Comparison of ENCODE assay signal across 9 mouse cellular contexts in the genomic region with DNA sequence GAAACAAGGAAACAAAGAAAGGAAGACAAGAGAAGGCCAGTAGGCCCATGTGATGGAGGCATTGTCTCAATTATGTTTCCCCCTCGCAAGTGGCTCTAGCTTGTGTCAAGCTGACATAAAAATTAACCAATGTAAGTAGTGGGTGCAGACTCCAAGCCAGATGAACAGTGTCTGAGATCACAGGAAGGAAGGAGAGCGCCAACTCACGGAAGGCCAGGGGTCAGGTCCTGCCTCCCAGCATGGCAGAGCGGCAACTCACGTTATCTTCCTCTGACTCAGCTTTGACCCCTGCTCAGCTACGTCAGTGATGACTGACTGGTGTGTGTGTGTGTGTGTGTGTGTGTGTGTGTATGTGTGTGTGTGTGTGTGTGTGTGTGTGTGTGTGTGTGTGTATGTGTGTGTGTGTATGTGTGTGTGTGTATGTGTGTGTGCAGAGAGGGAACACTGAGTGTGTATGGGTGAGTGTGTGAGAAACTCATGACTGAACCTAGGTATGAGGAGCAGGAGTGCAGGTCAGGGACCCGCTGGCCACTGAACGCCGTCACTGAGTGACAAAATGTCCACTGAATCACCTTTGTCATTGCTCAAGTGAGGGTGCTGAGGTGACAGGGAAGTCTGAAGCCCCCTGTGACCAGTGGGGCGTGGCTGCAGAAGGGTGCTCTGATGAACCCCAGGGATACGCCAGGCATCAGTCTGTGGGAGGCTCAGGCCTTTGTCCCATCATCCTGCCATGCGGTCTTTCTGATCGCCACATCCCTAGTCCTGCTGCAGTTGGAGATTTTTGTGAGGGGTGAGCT. TPM values are rescaled to one million over a fixed set of nuclear protein-coding genes. Genes with fewer than 3 reads are reported as not detected.
DNase-seq lines count a peak whose midpoint lies in the region; ATAC-seq lines count a peak whose summit lies in the region.
"Had no signal": no experiment of that assay in that cellular context is flagged by ENCODE, and none has a peak within 500 bp of the region (broad histone marks: within the 10 kb centered on the region; RNA-seq: fewer than 3 reads in every experiment).

No protein-coding gene starts in this region.

- no peak overlapping the region for H3K27ac ChIP-seq in midbrain, embryonic 11.5 days (ENCODE audit: low read depth, low read length)
- H3K27ac ChIP-seq in midbrain, embryonic 14.5 days (replicated peaks; ENCODE audit: low read depth, low read length), result no peak overlapping the region
- H3K27ac ChIP-seq in intestine, embryonic 15.5 days, result peak overlapping the region; percentile 72; the same call in 1 of the 2 replicates
- H3K27ac ChIP-seq in forebrain, embryonic 14.5 days (ENCODE audit: low read depth, low read length), result no peak overlapping the region
- H3K27ac ChIP-seq: neural tube, embryonic 13.5 days had no signal

- no peak overlapping the region for H3K9ac ChIP-seq in midbrain, embryonic 11.5 days (ENCODE audit: low read length)
- no peak overlapping the region for H3K9ac ChIP-seq in midbrain, embryonic 14.5 days (replicated peaks; ENCODE audit: low read length)
- H3K9ac ChIP-seq in intestine, embryonic 15.5 days, result no peak overlapping the region
- no peak overlapping the region for H3K9ac ChIP-seq in forebrain, embryonic 14.5 days (ENCODE audit: low read length)
- H3K9ac ChIP-seq: neural tube, embryonic 13.5 days had no signal

- 78% methylated on average over 13 of the region's 13 CpGs for WGBS in midbrain, embryonic 11.5 days
- 70% methylated on average over 13 of the region's 13 CpGs for WGBS in midbrain, embryonic 14.5 days
- WGBS in intestine, embryonic 15.5 days, result 64% methylated on average over 13 of the region's 13 CpGs
- 83% methylated on average over 13 of the region's 13 CpGs for WGBS in forebrain, embryonic 14.5 days

- no peaks in the 10 kb centered on the region; the same call in 1 of the 2 replicates for H3K4me1 ChIP-seq in midbrain, embryonic 11.5 days (ENCODE audit: control insufficient read depth, insufficient read depth, low read length)
- no peaks in the 10 kb centered on the region for H3K4me1 ChIP-seq in midbrain, embryonic 14.5 days (ENCODE audit: control insufficient read depth, insufficient read depth, low read length)
- peaks cover 12% of the 10 kb centered on the region; the same call in 1 of the 2 replicates for H3K4me1 ChIP-seq in intestine, embryonic 15.5 days (replicated peaks)
- H3K4me1 ChIP-seq in forebrain, embryonic 14.5 days (ENCODE audit: control insufficient read depth, insufficient read depth, low read length), result no peaks in the 10 kb centered on the region

- H3K4me3 ChIP-seq in midbrain, embryonic 11.5 days (ENCODE audit: low read depth, low read length), result no peak overlapping the region
- no peak overlapping the region for H3K4me3 ChIP-seq in midbrain, embryonic 14.5 days (replicated peaks; ENCODE audit: low read depth, low read length)
- no peak overlapping the region for H3K4me3 ChIP-seq in intestine, embryonic 15.5 days (replicated peaks)
- no peak overlapping the region for H3K4me3 ChIP-seq in forebrain, embryonic 14.5 days (ENCODE audit: low read depth, low read length)
- H3K4me3 ChIP-seq: neural tube, embryonic 13.5 days had no signal

- ATAC-seq in midbrain, embryonic 11.5 days (ENCODE audit: low FRiP score), result no peak
- no peak for ATAC-seq in midbrain, embryonic 14.5 days (ENCODE audit: low FRiP score, low TSS enrichment)
- peak; percentile 44; the same call in 1 of the 2 replicates for ATAC-seq in intestine, embryonic 15.5 days
- peak; percentile 55 for ATAC-seq in megakaryocyte progenitor cell, adult 5-6 weeks (replicated peaks; ENCODE audit: poor library complexity)
- ATAC-seq in forebrain, embryonic 14.5 days, result no peak

- H3K9me3 ChIP-seq in midbrain, embryonic 11.5 days (ENCODE audit: control insufficient read depth, low read length), result no peaks in the 10 kb centered on the region
- no peaks in the 10 kb centered on the region for H3K9me3 ChIP-seq in midbrain, embryonic 14.5 days (ENCODE audit: control insufficient read depth, low read length)
- H3K9me3 ChIP-seq in intestine, embryonic 15.5 days, result no peaks in the 10 kb centered on the region
- H3K9me3 ChIP-seq in forebrain, embryonic 14.5 days (replicated peaks; ENCODE audit: control insufficient read depth, low read length), result no peaks in the 10 kb centered on the region
- H3K9me3 ChIP-seq: neural tube, embryonic 13.5 days had no signal

- H3K27me3 ChIP-seq in midbrain, embryonic 11.5 days (ENCODE audit: control insufficient read depth, insufficient read depth, low read length), result no peaks in the 10 kb centered on the region
- H3K27me3 ChIP-seq in midbrain, embryonic 14.5 days (ENCODE audit: control insufficient read depth, insufficient read depth, low read length), result no peaks in the 10 kb centered on the region
- no peaks in the 10 kb centered on the region for H3K27me3 ChIP-seq in intestine, embryonic 15.5 days (replicated peaks)
- no peaks in the 10 kb centered on the region for H3K27me3 ChIP-seq in forebrain, embryonic 14.5 days (replicated peaks; ENCODE audit: control insufficient read depth, insufficient read depth, low read length)
- H3K27me3 ChIP-seq: neural tube, embryonic 13.5 days had no signal

- no peaks in the 10 kb centered on the region for H3K36me3 ChIP-seq in midbrain, embryonic 11.5 days (ENCODE audit: control insufficient read depth, insufficient read depth, low read length)
- H3K36me3 ChIP-seq in midbrain, embryonic 14.5 days (ENCODE audit: control insufficient read depth, insufficient read depth, low read length), result no peaks in the 10 kb centered on the region
- H3K36me3 ChIP-seq in intestine, embryonic 15.5 days, result no peaks in the 10 kb centered on the region
- H3K36me3 ChIP-seq in forebrain, embryonic 14.5 days (ENCODE audit: control insufficient read depth, insufficient read depth, low read length), result no peaks in the 10 kb centered on the region
- H3K36me3 ChIP-seq: neural tube, embryonic 13.5 days had no signal

- H3K4me2 ChIP-seq in midbrain, embryonic 11.5 days, result no peak overlapping the region
- no peak overlapping the region for H3K4me2 ChIP-seq in midbrain, embryonic 14.5 days (ENCODE audit: low read length)
- no peak overlapping the region for H3K4me2 ChIP-seq in intestine, embryonic 15.5 days (replicated peaks)
- H3K4me2 ChIP-seq in forebrain, embryonic 14.5 days (ENCODE audit: low read length), result no peak overlapping the region
- H3K4me2 ChIP-seq: neural tube, embryonic 13.5 days had no signal

- DNase-seq in frontal cortex, postnatal 10 days (ENCODE audit: low spot score in 2 of 2), result peak; percentile 3 to 5
- DNase-seq in frontal cortex, adult 2 months (ENCODE audit: extremely low spot score in 1 of 2, low spot score in 1 of 2), result no peak
- peak; percentile 35 for DNase-seq in midbrain, embryonic 11.5 days (ENCODE audit: low spot score, missing footprints)
- no peak for DNase-seq in midbrain, embryonic 14.5 days
- peak; percentile 65 for DNase-seq in adrenal gland, adult 8-10 months
- no peak for DNase-seq in forebrain, embryonic 14.5 days (ENCODE audit: low spot score)

RNA-seq across cellular contexts. Expression of a gene that starts 53.1 kb away (rescaled TPM):
- polyA plus RNA-seq in frontal cortex, adult 2 months (2012; rRNA removed), result 1.7 and 2.0 TPM in 2 replicates
- polyA plus RNA-seq in midbrain, embryonic 11.5 days (2014; fragmentation: Nextera tagmentation; extraction: Ambion mirVana), result 9.4 and 11.2 TPM in 2 replicates
- 2.2 and 5.3 TPM in 2 replicates for polyA plus RNA-seq in midbrain, embryonic 14.5 days (2014; fragmentation: Nextera tagmentation; extraction: Ambion mirVana)
- 10 to 100 TPM; 26.8 to 54.4 (median 40.8) TPM for total RNA-seq in adrenal gland, adult 8-10 months (2022)
- polyA plus RNA-seq in intestine, embryonic 15.5 days (2015; fragmentation: Nextera tagmentation; extraction: Ambion mirVana), result 12.0 and 13.4 TPM in 2 replicates
- not detected in 2 replicates for total RNA-seq in megakaryocyte progenitor cell, adult 5-6 weeks (2015)
- total RNA-seq in megakaryocyte progenitor cell, adult 5-6 weeks (2017), result not detected in 2 replicates
- 3.7 and 3.9 TPM in 2 replicates for polyA plus RNA-seq in forebrain, embryonic 14.5 days (2014; fragmentation: Nextera tagmentation; extraction: Ambion mirVana)

RNA-seq across cellular contexts. Expression of a gene that starts 55.5 kb away (rescaled TPM):
- polyA plus RNA-seq in frontal cortex, adult 2 months (2012; rRNA removed), result 37.8 and 38.8 TPM in 2 replicates
- 15.0 and 19.8 TPM in 2 replicates for polyA plus RNA-seq in midbrain, embryonic 11.5 days (2014; fragmentation: Nextera tagmentation; extraction: Ambion mirVana)
- polyA plus RNA-seq in midbrain, embryonic 14.5 days (2014; fragmentation: Nextera tagmentation; extraction: Ambion mirVana), result 16.2 and 20.4 TPM in 2 replicates
- total RNA-seq in adrenal gland, adult 8-10 months (2022), result 100 to 1,000 TPM in 2 of 4 experiments, 10 to 100 TPM in 2; 85.7 to 181 (median 114) TPM
- 9.6 and 10.8 TPM in 2 replicates for polyA plus RNA-seq in intestine, embryonic 15.5 days (2015; fragmentation: Nextera tagmentation; extraction: Ambion mirVana)
- total RNA-seq in megakaryocyte progenitor cell, adult 5-6 weeks (2015), result 14.6 and 23.7 TPM in 2 replicates
- total RNA-seq in megakaryocyte progenitor cell, adult 5-6 weeks (2017), result 15.4 and 24.2 TPM in 2 replicates
- 10.9 and 12.0 TPM in 2 replicates for polyA plus RNA-seq in forebrain, embryonic 14.5 days (2014; fragmentation: Nextera tagmentation; extraction: Ambion mirVana)

Comparison
In these comparisons a context has a peak if more than half of its experiments do, and no peak if none do; other contexts are left out.
1. DNase-seq: peak in frontal cortex, postnatal 10 days (2 of 2), midbrain, embryonic 11.5 days (single experiment) and adrenal gland, adult 8-10 months (single experiment); none in frontal cortex, adult 2 months (0 of 2), midbrain, embryonic 14.5 days (single experiment) and forebrain, embryonic 14.5 days (single experiment).
2. ATAC-seq: peak in intestine, embryonic 15.5 days (single experiment) and megakaryocyte progenitor cell, adult 5-6 weeks (single experiment); none in midbrain, embryonic 11.5 days (single experiment), midbrain, embryonic 14.5 days (single experiment) and forebrain, embryonic 14.5 days (single experiment).